Mouse (Mus musculus): ENCODE data around the gene Lonp2. TPM values are rescaled to one million over a fixed set of nuclear protein-coding genes. Genes with fewer than 3 reads are reported as not detected.

The Lonp2 gene
- polyA plus RNA-seq, 1 experiment from 2014 or later: 61.4 TPM

DNA sequence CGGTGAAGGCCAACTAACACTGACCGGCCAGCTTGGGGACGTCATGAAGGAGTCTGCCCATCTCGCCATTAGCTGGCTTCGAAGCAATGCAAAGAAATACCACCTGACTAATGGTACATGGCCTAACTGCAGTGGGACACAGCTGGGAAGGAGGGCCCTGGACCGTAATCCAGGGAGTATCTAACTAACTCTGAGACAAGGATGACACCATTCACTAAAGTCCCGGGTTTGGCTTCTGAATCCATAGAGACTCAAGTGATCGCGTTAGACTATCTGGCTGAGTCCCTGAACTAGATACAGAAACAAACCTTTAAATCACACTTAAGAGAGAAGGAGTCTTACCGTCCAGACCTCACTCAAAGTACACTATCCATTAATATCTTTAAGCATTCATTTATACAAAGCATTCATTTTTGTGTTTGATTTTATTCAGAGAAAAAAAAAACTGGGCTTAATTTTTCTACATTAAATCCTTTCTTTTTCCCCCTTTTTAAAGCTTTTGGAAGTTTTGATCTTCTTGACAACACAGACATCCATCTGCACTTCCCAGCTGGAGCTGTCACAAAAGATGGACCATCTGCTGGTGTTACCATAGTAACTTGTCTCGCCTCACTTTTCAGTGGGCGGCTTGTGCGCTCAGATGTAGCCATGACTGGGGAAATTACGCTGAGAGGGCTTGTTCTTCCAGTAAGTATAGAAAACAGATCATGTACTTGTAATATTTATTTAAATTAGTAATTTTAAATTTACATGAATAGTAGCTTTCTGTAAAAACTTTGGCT lies 89.8 kb downstream of the Lonp2 start:
- Histone ChIP-seq H3K27me3 (ENCODE audit: control insufficient read depth, insufficient read depth, low read length) (no peaks in the 10 kb centered on the region), H3K4me2 (ENCODE audit: low read depth, low read length) (no peak overlapping the region), H3K9ac (ENCODE audit: low read length) (no peak overlapping the region), H3K4me1 (ENCODE audit: control insufficient read depth, insufficient read depth, low read length) (no peaks in the 10 kb centered on the region), H3K36me3 (ENCODE audit: control insufficient read depth, insufficient read depth, low read length) (peaks cover 4% of the 10 kb centered on the region), H3K4me3 (replicated peaks; ENCODE audit: low read length) (no peak overlapping the region), H3K9me3 (replicated peaks; ENCODE audit: control insufficient read depth, low read length) (no peaks in the 10 kb centered on the region), H3K27ac (ENCODE audit: low read length) (no peak overlapping the region)
- no peak for ATAC-seq (ENCODE audit: insufficient read depth, low FRiP score)
- 66% methylated on average over 14 of the region's 14 CpGs for WGBS

DNA sequence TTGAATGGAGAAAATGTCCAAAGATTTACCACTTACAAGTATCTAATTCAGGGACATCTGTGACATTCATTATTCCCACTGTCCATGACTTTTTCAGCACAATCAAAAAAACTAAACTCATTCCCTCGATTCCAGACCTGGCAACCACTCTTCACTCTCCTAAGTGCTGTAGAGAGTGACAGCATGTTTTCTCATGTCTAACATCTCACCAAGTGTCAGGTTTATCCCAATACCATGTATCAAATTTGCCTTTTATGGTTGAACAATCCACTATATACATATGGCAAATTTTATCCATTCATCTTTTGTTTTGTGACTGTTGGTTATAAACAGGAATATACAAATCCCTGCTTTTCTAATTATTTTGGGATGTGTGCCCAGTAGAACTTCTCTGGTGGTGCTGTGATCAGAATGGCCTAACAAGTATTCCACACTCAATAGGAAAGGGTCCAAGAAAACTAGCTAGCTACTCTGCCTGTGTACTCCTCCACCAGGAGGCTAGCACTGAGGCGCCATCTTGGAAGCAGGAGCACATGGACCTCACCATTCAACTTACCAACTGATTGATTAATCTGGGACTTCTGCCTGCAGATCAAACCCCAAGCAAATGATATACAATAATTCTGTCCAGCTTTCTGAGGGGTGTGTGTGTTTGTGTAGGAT lies 94.6 kb downstream of the Lonp2 start:
- Histone ChIP-seq H3K27ac (ENCODE audit: low read length) (no peak overlapping the region), H3K36me3 (ENCODE audit: control insufficient read depth, insufficient read depth, low read length) (peaks cover 7% of the 10 kb centered on the region), H3K9ac (ENCODE audit: low read length) (no peak overlapping the region), H3K9me3 (replicated peaks; ENCODE audit: control insufficient read depth, low read length) (no peaks in the 10 kb centered on the region), H3K4me2 (ENCODE audit: low read depth, low read length) (no peak overlapping the region), H3K4me1 (ENCODE audit: control insufficient read depth, insufficient read depth, low read length) (no peaks in the 10 kb centered on the region), H3K27me3 (ENCODE audit: control insufficient read depth, insufficient read depth, low read length) (no peaks in the 10 kb centered on the region), H3K4me3 (replicated peaks; ENCODE audit: low read length) (no peak overlapping the region)
- ATAC-seq (ENCODE audit: insufficient read depth, low FRiP score): no peak
- 80% methylated on average over 2 of the region's 2 CpGs for WGBS

GRCm38 (mm10) chr8:86719368-86719767 lies 95.5 kb downstream of the Lonp2 start:
- Histone ChIP-seq H3K4me3 (replicated peaks; ENCODE audit: low read length) (no peak overlapping the region), H3K36me3 (ENCODE audit: control insufficient read depth, insufficient read depth, low read length) (peaks cover 5% of the 10 kb centered on the region), H3K4me2 (ENCODE audit: low read depth, low read length) (no peak overlapping the region), H3K27me3 (ENCODE audit: control insufficient read depth, insufficient read depth, low read length) (no peaks in the 10 kb centered on the region), H3K4me1 (ENCODE audit: control insufficient read depth, insufficient read depth, low read length) (no peaks in the 10 kb centered on the region), H3K27ac (ENCODE audit: low read length) (no peak overlapping the region), H3K9me3 (replicated peaks; ENCODE audit: control insufficient read depth, low read length) (no peaks in the 10 kb centered on the region), H3K9ac (ENCODE audit: low read length) (no peak overlapping the region)
- ATAC-seq (ENCODE audit: insufficient read depth, low FRiP score): no peak
- 85% methylated on average over 1 of the region's 1 CpGs for WGBS

DNA sequence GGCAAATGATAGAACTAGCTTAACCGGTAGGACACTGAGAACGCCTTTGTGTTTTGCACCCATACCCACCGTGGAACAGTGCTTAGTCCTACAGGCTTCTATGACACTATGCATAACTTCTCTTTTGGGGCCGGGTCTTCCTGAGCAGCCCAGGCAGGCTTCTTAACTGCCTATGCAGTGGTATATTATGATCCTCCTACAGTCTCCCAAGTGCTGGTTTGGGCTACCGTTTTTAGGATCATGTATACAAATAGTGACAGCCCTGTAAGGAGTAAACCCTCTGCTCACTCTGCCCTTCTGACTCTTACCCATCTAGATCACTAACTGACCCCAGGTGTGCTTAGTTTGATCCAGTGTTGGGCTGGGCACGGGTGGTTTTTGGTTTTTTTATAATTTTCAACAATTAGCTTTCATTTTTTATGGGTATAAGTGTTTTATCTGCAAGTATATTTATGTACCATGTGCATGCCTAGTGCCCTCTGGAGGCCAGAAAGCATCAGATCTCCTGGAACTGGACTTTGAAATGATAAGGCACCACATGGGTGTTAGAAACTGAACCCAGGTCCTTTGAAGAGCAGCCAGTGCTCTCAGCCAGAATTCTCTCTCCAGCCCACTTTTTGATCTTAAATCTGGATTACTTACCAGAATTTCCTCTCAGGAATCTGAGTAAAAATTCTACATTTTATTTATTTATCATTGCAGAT lies 97.1 kb downstream of the Lonp2 start:
- H3K4me3 ChIP-seq (replicated peaks; ENCODE audit: low read length): no peak overlapping the region
- H3K27ac ChIP-seq (ENCODE audit: low read length): no peak overlapping the region
- H3K9me3 ChIP-seq (replicated peaks; ENCODE audit: control insufficient read depth, low read length): no peaks in the 10 kb centered on the region
- 85% methylated on average over 6 of the region's 6 CpGs for WGBS
- H3K9ac ChIP-seq (ENCODE audit: low read length): no peak overlapping the region
- H3K4me1 ChIP-seq (ENCODE audit: control insufficient read depth, insufficient read depth, low read length): no peaks in the 10 kb centered on the region
- no peak overlapping the region for H3K4me2 ChIP-seq (ENCODE audit: low read depth, low read length)
- H3K27me3 ChIP-seq (ENCODE audit: control insufficient read depth, insufficient read depth, low read length): no peaks in the 10 kb centered on the region
- ATAC-seq (ENCODE audit: insufficient read depth, low FRiP score): no peak
- peaks cover 4% of the 10 kb centered on the region; the same call in 1 of the 2 replicates for H3K36me3 ChIP-seq (ENCODE audit: control insufficient read depth, insufficient read depth, low read length)

DNA sequence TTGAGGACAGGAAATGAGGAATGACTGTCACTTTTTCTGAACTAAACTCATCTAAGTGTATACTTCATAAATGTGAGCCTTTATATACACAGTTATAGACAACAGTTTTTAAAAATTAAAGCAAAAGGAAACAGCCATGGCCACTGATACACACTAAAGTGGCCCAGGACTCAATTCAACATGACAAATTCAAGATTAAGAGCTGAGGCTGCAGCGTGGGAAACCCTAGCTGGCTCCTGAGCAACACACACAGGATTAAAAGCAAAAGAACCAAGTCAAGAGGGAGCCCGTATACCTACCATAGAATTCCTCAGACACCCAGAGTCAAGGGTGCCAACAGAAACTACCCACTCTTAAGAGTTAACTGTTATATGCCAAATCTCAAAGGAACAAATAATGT lies 97.6 kb downstream of the Lonp2 start:
- no peaks in the 10 kb centered on the region for H3K9me3 ChIP-seq (replicated peaks; ENCODE audit: control insufficient read depth, low read length)
- no peak overlapping the region for H3K9ac ChIP-seq (ENCODE audit: low read length)
- ATAC-seq (ENCODE audit: insufficient read depth, low FRiP score): no peak
- H3K27ac ChIP-seq (ENCODE audit: low read length): no peak overlapping the region
- no peak overlapping the region for H3K4me2 ChIP-seq (ENCODE audit: low read depth, low read length)
- H3K4me1 ChIP-seq (ENCODE audit: control insufficient read depth, insufficient read depth, low read length): 0 out of 2 replicates have a peak, but pooled peaks cover 4% of the 10 kb centered on the region
- 84% methylated on average over 2 of the region's 2 CpGs for WGBS
- no peaks in the 10 kb centered on the region for H3K27me3 ChIP-seq (ENCODE audit: control insufficient read depth, insufficient read depth, low read length)
- H3K36me3 ChIP-seq (ENCODE audit: control insufficient read depth, insufficient read depth, low read length): peaks cover 4% of the 10 kb centered on the region; the same call in 1 of the 2 replicates
- no peak overlapping the region for H3K4me3 ChIP-seq (replicated peaks; ENCODE audit: low read length)

- Histone ChIP-seq H3K4me2 (ENCODE audit: low read depth, low read length) (no peak overlapping the region), H3K9ac (ENCODE audit: low read length) (no peak overlapping the region), H3K9me3 (replicated peaks; ENCODE audit: control insufficient read depth, low read length) (no peaks in the 10 kb centered on the region), H3K36me3 (ENCODE audit: control insufficient read depth, insufficient read depth, low read length) (peaks cover 4% of the 10 kb centered on the region; the same call in 1 of the 2 replicates), H3K27ac (ENCODE audit: low read length) (no peak overlapping the region), H3K4me1 (ENCODE audit: control insufficient read depth, insufficient read depth, low read length) (peaks cover 29% of the 10 kb centered on the region), H3K4me3 (replicated peaks; ENCODE audit: low read length) (no peak overlapping the region), H3K27me3 (ENCODE audit: control insufficient read depth, insufficient read depth, low read length) (no peaks in the 10 kb centered on the region)
- 62% methylated on average over 6 of the region's 6 CpGs for WGBS
- ATAC-seq (ENCODE audit: insufficient read depth, low FRiP score): no peak
These were observed 103.1 kb downstream of the Lonp2 start for GRCm38 (mm10) chr8:86726959-86727358.

DNA sequence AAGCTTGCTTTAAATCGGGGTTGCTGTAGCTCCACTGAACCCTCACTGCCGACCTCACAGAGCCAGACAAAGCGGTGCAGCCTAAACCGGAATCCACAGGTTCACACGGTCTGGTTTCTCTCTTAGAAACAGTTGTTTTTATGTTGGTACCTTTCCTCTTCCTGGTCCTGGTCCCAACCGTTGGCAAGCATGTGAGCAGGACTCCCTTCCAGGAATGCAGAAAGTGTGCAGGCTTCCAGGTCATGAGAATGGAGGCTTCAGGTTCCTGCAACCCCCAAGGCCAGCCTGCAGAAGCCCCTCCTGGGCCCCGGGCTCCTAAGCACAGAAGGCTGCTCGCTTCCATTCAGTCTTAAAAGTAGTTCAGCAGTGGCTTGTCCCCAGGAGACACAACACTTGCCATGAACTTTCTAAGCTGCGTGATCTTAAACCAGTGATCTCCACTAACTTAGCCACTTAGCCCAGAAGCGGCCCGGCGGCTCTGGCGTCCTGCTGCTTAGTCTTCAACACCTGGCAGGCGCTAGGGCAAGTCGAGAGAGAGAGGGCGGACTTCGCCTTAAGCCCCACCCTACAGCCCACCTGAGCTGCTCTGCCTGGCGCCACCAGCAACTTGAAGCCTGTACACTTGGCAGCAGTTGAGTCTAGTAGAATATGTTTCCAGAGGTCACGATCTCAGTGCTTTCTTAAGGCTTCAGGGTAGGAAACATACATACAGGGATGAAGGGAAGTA lies 104.5 kb downstream of the Lonp2 start:
- no peak overlapping the region for H3K4me2 ChIP-seq (ENCODE audit: low read depth, low read length)
- no peak overlapping the region for H3K27ac ChIP-seq (ENCODE audit: low read length)
- H3K36me3 ChIP-seq (ENCODE audit: control insufficient read depth, insufficient read depth, low read length): no peaks in the 10 kb centered on the region
- WGBS: 57% methylated on average over 19 of the region's 19 CpGs
- ATAC-seq (ENCODE audit: insufficient read depth, low FRiP score): 0 out of 2 replicates have a peak, but pooled peaks have one; percentile 47
- no peaks in the 10 kb centered on the region for H3K27me3 ChIP-seq (ENCODE audit: control insufficient read depth, insufficient read depth, low read length)
- H3K9ac ChIP-seq (ENCODE audit: low read length): no peak overlapping the region
- peaks cover 29% of the 10 kb centered on the region for H3K4me1 ChIP-seq (ENCODE audit: control insufficient read depth, insufficient read depth, low read length)
- H3K9me3 ChIP-seq (replicated peaks; ENCODE audit: control insufficient read depth, low read length): no peaks in the 10 kb centered on the region
- H3K4me3 ChIP-seq (replicated peaks; ENCODE audit: low read length): no peak overlapping the region

GRCm38 (mm10) chr8:86730303-86730702 lies 106.5 kb downstream of the Lonp2 start:
- Histone ChIP-seq H3K27me3 (ENCODE audit: control insufficient read depth, insufficient read depth, low read length) (no peaks in the 10 kb centered on the region), H3K4me2 (ENCODE audit: low read depth, low read length) (no peak overlapping the region), H3K36me3 (ENCODE audit: control insufficient read depth, insufficient read depth, low read length) (no peaks in the 10 kb centered on the region), H3K4me1 (ENCODE audit: control insufficient read depth, insufficient read depth, low read length) (peaks cover 31% of the 10 kb centered on the region), H3K4me3 (replicated peaks; ENCODE audit: low read length) (no peak overlapping the region), H3K9ac (ENCODE audit: low read length) (no peak overlapping the region), H3K27ac (ENCODE audit: low read length) (no peak overlapping the region), H3K9me3 (replicated peaks; ENCODE audit: control insufficient read depth, low read length) (no peaks in the 10 kb centered on the region)
- 28% methylated on average over 3 of the region's 3 CpGs for WGBS
- peak; percentile 25; the same call in 1 of the 2 replicates for ATAC-seq (ENCODE audit: insufficient read depth, low FRiP score)

Measured in stomach, embryonic 16.5 days (tissue).